Comparison of ENCODE assay signal across 25 mouse cellular contexts in the genomic region with DNA sequence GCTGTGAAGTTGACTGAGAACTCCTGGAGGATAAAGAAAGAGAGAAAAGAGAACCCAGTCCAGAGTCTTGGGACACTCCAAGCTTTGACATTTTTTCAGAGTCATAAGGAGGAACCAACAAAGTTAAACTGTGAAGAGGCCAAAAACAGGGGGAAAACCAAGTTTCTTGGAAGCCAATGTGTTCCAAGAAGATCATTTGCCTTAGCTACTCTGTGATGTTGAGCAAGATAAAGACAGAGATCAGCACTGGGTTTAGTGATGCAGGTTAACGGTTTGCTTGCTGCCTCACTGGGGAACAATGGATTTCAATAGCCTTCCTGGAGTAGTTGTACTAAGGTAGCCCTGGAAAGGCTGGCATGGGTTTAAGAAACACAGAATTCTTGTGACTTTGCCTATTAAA. TPM values are rescaled to one million over a fixed set of nuclear protein-coding genes. Genes with fewer than 3 reads are reported as not detected.
DNase-seq lines count a peak whose midpoint lies in the region; ATAC-seq and TF ChIP-seq lines count a peak whose summit lies in the region.
"Had no signal": no experiment of that assay in that cellular context is flagged by ENCODE, and none has a peak within 500 bp of the region (broad histone marks: within the 10 kb centered on the region; RNA-seq: fewer than 3 reads in every experiment).

No protein-coding gene starts in this region.

- peak overlapping the region; percentile 54; the same call in 1 of the 2 replicates for H3K27ac ChIP-seq in heart, postnatal 0 days (ENCODE audit: low read depth)
- H3K27ac ChIP-seq in liver, embryonic 15.5 days (replicated peaks): 0 out of 2 replicates have a peak overlapping the region, but pooled peaks have one; percentile 38
- H3K27ac ChIP-seq: heart, embryonic 10.5 days; layer of hippocampus, adult 2 months; lung, embryonic 15.5 days; midbrain, embryonic 13.5 days; neural tube, embryonic 13.5 days; stomach, embryonic 15.5 days had no signal

- DNase-seq in heart, postnatal 0 days (ENCODE audit: low spot score): no peak
- no peak for DNase-seq in heart, adult 11 months
- DNase-seq in c-Kit-positive CD71-positive TER-119-negative erythroid progenitor cells, embryonic 14.5 days (ENCODE audit: low read depth): peak; percentile 83
- DNase-seq in right cerebral cortex, adult 2 months (ENCODE audit: low spot score in 2 of 2): no peak
- DNase-seq in left cerebral cortex, postnatal 25 days (ENCODE audit: low spot score in 2 of 2): no peak
- no peak for DNase-seq in right cerebral cortex, postnatal 10 days (ENCODE audit: low spot score in 2 of 2)
- DNase-seq: adrenal gland, postnatal 14 days; cerebellum, adult 2 months; cerebellum, postnatal 14 days; kidney, adult 2 months; kidney, postnatal 36 days; left cerebral cortex, postnatal 4 days; lung, postnatal 36 days; right cerebral cortex, postnatal 14 days had no signal

- H3K9ac ChIP-seq in heart, postnatal 0 days (replicated peaks; ENCODE audit: low read depth, low read length): no peak overlapping the region
- H3K9ac ChIP-seq in liver, embryonic 15.5 days: no peak overlapping the region
- H3K9ac ChIP-seq: lung, embryonic 15.5 days; midbrain, embryonic 13.5 days; neural tube, embryonic 13.5 days; stomach, embryonic 15.5 days had no signal

- H3K9me3 ChIP-seq in heart, postnatal 0 days (replicated peaks; ENCODE audit: control insufficient read depth, low read length): no peaks in the 10 kb centered on the region
- H3K9me3 ChIP-seq in liver, embryonic 15.5 days (replicated peaks): no peaks in the 10 kb centered on the region
- H3K9me3 ChIP-seq: heart, embryonic 10.5 days; lung, embryonic 15.5 days; midbrain, embryonic 13.5 days; neural tube, embryonic 13.5 days; stomach, embryonic 15.5 days had no signal

- no peaks in the 10 kb centered on the region; the same call in 1 of the 2 replicates for H3K4me1 ChIP-seq in heart, postnatal 0 days (ENCODE audit: control insufficient read depth, insufficient read depth)
- peaks cover 37% of the 10 kb centered on the region for H3K4me1 ChIP-seq in liver, embryonic 15.5 days (replicated peaks)
- H3K4me1 ChIP-seq: lung, embryonic 15.5 days; midbrain, embryonic 13.5 days; neural tube, embryonic 13.5 days; stomach, embryonic 15.5 days had no signal

- no peak for TF ChIP-seq EP300 in heart, postnatal 0 days (IDR thresholded peaks at IDR 0.05; ENCODE audit: low read depth)

- no peaks in the 10 kb centered on the region for H3K36me3 ChIP-seq in heart, postnatal 0 days (replicated peaks; ENCODE audit: control insufficient read depth, insufficient read depth, low read length)
- no peaks in the 10 kb centered on the region for H3K36me3 ChIP-seq in liver, embryonic 15.5 days (replicated peaks)
- H3K36me3 ChIP-seq: heart, embryonic 10.5 days; lung, embryonic 15.5 days; midbrain, embryonic 13.5 days; neural tube, embryonic 13.5 days; stomach, embryonic 15.5 days had no signal

- H3K4me2 ChIP-seq in heart, postnatal 0 days (ENCODE audit: low read depth, low read length): no peak overlapping the region
- H3K4me2 ChIP-seq in liver, embryonic 15.5 days: peak overlapping the region; percentile 14; the same call in 1 of the 2 replicates
- H3K4me2 ChIP-seq: lung, embryonic 15.5 days; midbrain, embryonic 13.5 days; neural tube, embryonic 13.5 days; stomach, embryonic 15.5 days had no signal

- H3K4me3 ChIP-seq in heart, postnatal 0 days (ENCODE audit: low read depth, low read length): no peak overlapping the region
- H3K4me3 ChIP-seq in liver, embryonic 15.5 days (replicated peaks): no peak overlapping the region
- H3K4me3 ChIP-seq: erythroblast, embryonic 14.5 days; heart, embryonic 10.5 days; layer of hippocampus, adult 2 months; lung, embryonic 15.5 days; megakaryocyte, embryonic 14.5 days; midbrain, embryonic 13.5 days; neural tube, embryonic 13.5 days; stomach, embryonic 15.5 days had no signal

- 81% methylated on average over 1 of the region's 1 CpGs for WGBS in heart, postnatal 0 days
- WGBS in liver, embryonic 15.5 days (ENCODE audit: insufficient replicate concordance): 13% methylated on average over 1 of the region's 1 CpGs

- TF ChIP-seq CTCF in heart, postnatal 0 days (IDR thresholded peaks at IDR 0.05; ENCODE audit: low read depth): no peak

- intact Hi-C loops in left cerebral cortex, postnatal 25 days (cut with DNase I): no loop called here

- no peaks in the 10 kb centered on the region for H3K27me3 ChIP-seq in heart, postnatal 0 days (ENCODE audit: control insufficient read depth, insufficient read depth, low read length)
- no peaks in the 10 kb centered on the region for H3K27me3 ChIP-seq in liver, embryonic 15.5 days
- H3K27me3 ChIP-seq: lung, embryonic 15.5 days; megakaryocyte, embryonic 14.5 days; midbrain, embryonic 13.5 days; neural tube, embryonic 13.5 days; stomach, embryonic 15.5 days had no signal

- no peak for ATAC-seq in heart, postnatal 0 days (ENCODE audit: insufficient read depth, low read depth)
- peak; percentile 59; the same call in 1 of the 2 replicates for ATAC-seq in liver, embryonic 15.5 days (ENCODE audit: insufficient read depth)
- ATAC-seq: forebrain, embryonic 16.5 days; hindbrain, embryonic 16.5 days; midbrain, embryonic 13.5 days had no signal

RNA-seq across cellular contexts. Expression of a gene that starts 18.9 kb away (rescaled TPM):
- total RNA-seq in heart, postnatal 0 days (2014; rRNA removed; ENCODE audit: low replicate concordance): 71.4 and 89.9 TPM in 2 replicates
- polyA plus RNA-seq in heart, postnatal 0 days (2015; fragmentation: Nextera tagmentation; extraction: Ambion mirVana): 115 and 123 TPM in 2 replicates
- polyA plus RNA-seq in liver, embryonic 15.5 days (2015; fragmentation: Nextera tagmentation; extraction: Ambion mirVana): 26.5 and 26.7 TPM in 2 replicates
- 100 to 1,000 TPM; 189 to 200 TPM for total RNA-seq in left cerebral cortex, postnatal 25 days (2021)
